Mouse (Mus musculus) kidney, postnatal 25 days (tissue): Measurements from ENCODE around the gene Htra2.

Experiments
- DNase-seq, 2 experiments: peaks; one replicate each; pipeline ENCODE4 v3.0.0; 2021; ENCODE audit warnings: mixed read lengths in 2 of 2

Htra2 gene

DNA sequence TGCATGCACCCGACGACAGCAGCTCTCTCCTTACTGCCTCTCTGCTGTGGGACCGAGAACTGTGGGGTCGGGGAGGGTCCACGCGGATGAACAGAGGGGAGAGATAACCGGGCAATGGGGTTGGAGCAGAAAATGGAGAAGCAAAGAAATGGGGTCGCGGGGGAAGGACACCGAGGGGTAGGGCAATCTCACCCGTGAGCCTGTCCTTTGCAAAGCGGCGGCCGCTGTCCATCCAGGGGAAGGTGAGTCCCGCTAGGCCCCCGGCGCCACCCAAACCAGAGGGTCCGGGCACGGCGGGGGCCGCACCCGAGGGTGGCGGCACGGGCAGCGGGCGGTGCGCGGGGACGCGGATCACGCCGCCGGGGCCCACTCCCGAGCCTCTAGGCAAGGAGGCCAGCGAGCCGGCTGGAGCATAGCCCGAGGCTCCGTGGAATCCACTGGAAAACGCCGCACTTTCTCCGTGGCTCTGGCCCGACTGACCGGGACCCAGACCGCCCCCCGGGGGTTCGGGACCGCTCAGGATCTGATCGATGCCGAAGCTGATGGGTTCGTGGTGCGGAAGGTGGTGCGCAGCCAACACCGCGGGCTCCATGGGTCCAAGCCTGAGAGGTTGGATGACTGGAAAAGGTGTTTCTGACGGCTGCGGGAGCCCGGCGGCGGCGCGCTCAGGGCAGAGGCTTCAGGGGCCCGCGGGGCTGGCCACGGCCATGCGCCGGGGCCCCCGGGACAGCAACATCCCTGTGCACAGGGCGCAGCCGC, 14.6 kb upstream of the Htra2 start:
- DNase-seq, result no peak

DNA sequence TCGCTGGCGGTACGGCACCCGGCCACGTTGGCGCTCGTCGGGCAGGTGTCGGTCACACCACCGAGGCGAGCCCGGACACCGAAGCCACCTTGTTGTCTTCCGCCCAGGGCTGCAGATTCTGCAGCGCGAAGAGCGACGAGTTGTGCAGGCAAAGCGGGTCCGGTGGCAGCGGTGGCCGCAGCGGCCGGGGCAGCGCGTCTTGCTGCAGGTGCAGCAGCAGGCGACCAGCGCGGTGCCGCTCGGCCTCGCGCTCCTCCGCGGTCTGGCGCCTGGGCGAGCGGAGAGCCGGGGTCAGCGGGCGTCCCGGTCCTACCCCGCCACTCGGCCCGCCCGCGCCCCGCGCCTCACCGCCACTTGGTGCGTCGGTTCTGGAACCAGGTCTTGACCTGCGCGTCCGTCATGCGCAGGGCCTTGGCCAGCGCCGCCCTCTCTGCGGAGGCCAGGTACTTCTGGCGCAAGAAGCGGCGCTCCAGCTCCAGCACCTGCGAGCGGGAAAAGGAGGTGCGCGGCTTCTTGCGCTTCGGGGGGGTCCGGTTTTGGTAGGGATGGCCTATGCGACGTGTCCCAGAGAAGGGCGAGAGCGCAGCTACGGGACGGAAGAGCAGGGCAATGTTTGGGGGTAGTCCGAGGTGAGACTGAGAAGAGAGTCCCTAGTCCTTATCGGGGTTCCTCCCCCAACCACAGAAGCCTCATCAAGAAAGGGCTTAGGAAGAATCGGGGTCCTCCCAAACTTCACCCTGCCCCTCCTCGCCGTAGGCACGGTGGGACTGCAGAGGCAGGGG, 13.8 kb upstream of the Htra2 start:
- peak in 1 of 2 experiments; percentile 61 for DNase-seq

DNA sequence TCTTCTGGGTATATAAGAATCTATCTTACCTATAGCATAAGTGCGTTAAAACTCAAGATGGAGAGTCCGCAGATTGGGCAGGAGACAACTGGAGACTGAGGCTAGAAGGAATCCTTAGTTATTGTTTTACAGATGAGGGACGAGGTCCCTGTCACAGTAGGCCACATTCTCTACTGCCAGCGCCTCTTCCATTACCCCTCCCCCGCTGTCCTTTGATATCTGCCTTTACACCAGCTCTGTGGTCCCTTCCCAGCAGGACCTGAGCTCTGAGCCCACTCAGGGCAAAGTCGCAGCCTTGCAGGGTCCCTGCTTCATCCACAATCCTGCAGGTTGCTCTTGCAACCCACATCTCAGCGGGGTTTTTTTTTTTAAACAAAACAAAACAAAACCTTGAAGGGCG, 13.1 kb upstream of the Htra2 start:
- DNase-seq, result no peak

DNA sequence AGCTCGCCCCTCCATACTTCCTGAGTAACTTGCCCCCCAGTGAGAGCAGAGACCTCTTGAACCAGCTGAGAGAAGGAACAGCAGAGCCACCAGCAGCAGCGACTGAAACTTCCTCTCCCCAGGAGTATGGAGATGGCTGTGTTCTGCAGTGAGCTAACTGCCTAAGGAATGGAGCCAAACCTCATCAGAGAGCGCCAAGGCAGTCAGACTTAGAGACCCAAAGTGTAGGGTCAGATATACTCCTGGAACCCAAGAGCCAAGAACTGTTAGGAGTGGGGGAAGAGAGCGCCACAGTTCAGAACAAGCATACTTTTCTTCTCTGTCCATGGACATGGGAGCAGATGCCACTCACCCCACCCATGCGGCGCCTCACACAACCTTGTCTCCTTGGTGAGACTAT, 11.4 kb upstream of the Htra2 start:
- no peak for DNase-seq

DNA sequence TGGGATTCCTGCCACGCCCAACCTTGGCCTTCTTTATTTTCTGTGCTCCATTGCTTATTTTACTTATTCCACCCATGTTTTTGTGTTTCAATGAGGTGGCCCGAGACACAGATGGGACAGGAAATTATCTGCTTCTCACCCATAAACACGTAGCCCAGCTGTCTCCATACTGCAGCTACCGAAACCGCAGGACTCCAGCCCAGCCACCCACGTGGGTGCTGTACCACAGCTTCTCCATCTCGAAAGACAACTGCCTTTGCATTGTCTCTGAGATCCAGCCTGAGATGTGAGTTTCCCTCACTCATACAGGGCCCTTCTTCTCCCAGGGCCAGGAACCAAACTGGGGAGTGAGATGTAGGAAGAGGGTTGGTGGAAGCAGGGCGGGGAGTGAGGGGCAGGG, 10.9 kb upstream of the Htra2 start:
- peak in 1 of 2 experiments; percentile 15 for DNase-seq

DNA sequence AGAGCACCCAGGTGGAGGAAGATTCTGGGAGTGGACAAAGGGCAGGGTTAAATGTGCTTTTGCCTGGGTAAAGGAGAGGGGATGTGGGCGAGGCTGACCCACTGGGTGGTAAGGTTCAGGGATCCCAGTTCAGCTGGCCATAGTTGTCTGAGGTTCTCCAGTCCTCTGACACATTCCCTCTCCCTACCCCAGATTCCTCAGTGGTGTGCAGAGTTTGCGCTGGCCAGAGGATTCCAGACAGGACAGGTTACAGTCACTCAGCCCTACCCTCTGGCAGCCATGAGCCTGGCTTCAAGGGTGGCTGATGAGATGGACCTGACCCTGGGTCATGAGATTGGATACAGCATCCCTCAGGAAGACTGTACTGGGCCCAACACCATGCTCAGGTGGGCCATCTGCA, 3.7 kb upstream of the Htra2 start:
- DNase-seq, result no peak

DNA sequence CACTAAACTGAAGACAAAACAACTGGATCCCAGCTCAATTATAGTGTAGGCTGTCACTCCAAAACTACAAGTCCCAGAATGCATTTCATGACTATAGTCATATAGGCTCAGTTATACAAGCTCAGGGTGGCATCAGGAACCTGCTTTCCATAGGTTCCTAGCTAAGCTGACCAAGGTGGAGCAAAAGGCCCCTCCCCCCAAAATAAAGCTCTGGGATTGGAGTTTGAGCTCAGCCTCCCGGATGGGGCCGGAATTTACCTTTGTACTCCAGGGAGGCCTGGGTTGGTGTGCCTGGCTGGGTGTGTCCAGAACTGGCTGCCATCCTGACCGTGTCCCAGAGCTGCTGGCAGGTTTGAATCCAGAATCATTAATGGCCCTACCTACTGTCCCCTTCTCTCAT, 2.7 kb upstream of the Htra2 start, which contains the start of gene Dqx1:
Dqx1 (plus strand) TSS at position 55 of the 400 bp plus-strand sequence.
- DNase-seq, result peak; percentile 79 to 92

DNA sequence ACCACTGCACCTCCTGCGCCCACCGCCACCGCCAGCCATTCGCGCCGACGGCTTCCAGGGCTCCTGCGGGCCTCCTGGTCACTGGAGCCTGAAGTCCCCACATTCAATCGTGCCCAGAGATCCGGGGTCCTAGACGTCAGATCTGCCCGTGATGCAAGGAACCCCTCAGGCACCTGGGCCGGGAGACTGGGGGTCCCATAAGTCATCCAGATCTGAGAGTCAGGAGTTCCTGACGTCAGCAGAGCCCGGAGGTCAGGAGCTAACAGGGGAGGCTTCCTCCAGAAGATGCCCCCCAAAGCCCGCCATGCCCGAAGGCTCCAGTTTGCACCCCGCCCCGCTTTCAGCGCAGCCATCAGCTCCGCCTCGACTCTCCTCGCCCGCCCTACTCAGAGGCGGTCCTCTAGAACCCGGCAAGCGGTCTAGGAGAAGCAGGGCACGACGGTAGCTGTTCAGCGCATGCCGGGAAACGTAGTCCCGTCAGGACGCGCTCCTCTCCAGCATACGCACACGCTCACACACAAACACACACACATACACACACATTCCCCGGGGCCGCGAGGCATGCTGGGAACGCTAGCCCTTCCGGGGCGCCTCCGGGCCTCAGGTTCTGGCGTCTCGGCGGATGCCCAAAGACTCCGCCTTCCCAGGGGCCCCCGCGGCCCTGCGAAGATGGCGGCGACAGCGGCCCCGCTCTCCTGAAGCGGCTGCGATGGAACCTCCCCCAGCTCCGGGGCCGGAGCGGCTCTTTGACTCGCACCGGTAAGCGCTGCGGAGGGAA, 810 bp downstream of the Htra2 start, which contains the start of gene Aup1:
Aup1 (plus strand) TSS at position 448 of the 778 bp plus-strand sequence.
- peak; percentile 97 to 99 for DNase-seq

DNA sequence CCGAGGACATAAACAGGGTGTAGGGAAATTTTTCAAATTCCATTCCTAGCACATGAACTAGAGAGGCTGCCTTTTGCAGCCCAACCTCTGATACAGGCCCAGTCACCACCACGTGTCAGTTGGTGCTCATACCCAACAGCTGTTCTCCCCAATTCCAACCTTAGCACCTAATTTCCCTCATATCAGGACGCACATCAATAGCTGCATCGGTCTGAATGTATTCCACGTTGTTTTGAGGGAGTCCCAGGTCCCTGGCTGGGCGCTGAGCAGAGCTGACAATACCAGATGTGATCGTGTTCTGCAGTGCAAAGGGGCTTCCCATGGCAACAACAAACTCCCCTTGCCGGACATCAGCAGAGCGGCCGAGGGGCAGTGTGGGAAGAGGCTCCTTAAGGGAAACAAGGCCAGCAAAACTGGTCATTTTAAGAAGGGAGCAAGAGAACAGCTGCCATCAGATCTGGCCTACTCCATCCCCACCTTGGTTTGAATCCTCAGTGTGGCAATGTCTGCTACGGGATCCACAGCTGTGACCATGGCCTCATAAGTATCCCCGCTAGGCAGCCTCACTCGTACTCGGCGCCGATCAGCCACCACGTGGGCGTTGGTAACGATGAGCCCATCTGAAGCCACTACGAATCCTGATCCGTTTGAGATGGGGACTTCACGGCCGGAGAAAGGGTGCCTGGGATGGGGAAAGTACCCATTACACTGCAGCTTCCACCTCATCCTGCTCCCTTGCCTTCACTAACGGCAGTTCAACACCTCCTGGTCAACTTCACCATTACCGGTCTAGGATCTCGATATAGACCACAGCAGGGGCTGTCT, 1.7 kb downstream of the Htra2 start:
- DNase-seq, result peak in 1 of 2 experiments; percentile 18

DNA sequence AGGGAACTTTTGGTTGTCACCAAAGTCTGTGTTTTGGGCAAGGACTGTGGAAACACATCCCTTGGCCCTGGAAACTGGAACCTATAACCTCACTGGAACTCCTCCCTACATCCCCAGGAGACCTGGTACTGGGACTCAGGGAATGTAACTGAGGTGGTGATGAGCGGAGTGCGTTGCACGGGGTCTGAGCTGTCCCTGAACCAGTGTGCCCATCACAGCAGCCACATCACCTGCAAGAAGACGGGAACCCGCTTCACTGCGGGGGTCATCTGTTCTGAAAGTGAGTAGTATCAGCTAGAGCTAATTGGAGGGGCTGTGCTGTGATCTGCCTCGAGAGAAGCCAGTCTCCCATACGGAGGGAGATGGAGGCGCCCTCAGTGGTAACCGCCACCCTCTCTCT, 5.7 kb downstream of the Htra2 start:
- DNase-seq, result no peak

DNA sequence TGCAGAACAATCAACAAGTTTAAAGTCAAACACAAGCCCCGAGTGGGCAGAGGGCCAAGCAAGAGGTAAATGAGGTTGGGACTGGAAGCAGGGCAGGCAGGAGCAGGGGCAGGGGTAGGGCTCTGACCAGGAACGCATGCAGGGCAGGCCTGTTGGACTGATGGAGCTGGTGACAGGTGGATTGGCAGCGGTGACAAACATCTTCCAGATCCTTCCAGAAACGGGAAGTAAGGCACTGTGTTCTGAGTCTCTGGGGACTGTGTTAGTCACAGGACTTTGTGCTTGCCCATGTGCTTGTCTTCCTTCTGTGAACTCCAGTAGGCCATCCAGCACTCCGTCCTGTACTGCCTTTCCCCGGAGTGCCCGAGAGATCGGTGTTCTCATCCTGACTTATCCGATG, 10.3 kb downstream of the Htra2 start:
- DNase-seq, result peak; percentile 24 to 56

DNA sequence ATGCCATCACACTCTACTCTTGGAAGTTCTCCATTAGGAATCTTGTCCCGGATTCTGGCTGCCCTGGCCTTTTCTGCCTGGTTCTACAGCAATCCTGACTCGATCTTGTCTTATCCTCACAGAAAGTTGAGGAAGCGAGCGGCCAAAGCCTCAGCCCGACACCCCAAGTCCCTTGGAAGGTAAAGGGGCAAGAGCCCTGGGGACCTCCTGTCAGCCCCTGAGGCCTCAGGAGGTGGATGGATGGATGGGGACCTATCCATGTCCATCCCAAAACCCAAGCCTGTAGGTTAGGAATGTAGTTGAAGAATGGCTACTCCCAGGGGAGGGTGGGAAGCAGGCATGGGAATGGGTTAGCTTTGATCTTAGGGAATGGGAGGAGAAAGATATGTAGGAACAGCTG, 11.1 kb downstream of the Htra2 start:
- no peak for DNase-seq

DNA sequence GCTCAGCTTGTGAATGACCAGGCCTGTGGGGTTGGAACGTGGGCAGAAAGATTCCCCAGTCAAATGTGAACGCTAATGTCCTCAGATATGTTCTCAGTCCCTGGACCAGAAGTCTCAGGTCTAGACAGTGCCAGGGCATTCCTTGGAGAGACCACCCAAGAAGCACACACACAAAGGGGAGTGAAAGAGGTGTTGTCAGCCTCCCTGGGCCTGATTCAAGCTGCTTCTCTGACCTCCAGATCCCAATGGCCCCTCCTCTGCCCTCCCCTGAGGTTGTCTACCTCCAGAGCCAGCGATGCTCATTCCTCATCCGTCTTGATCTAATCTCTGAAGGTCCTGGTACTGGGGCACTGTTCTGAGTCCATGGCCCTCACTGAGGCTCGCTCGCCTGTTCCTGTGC, 11.5 kb downstream of the Htra2 start:
- DNase-seq, result peak in 1 of 2 experiments; percentile 28

DNA sequence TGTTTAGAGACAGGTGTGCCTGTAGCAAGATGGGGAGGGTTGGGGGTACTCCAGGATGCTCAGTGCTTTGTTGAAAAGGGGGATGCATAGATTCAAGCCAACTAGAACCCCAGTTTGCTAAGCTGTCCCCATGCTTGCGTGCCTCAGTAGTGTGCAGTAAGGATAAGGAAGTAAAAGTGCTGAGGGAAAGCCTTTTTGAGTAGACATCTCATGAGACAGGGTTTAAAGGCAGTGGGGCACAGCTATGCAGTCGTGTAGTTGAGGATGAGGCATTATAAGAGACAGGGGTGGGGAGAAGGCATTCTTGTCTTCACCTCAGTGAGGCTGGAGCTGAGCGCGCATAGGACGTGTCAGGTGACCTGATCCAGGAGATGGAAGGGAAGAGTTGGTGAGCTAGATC, 14.5 kb downstream of the Htra2 start:
- DNase-seq, result no peak

DNA sequence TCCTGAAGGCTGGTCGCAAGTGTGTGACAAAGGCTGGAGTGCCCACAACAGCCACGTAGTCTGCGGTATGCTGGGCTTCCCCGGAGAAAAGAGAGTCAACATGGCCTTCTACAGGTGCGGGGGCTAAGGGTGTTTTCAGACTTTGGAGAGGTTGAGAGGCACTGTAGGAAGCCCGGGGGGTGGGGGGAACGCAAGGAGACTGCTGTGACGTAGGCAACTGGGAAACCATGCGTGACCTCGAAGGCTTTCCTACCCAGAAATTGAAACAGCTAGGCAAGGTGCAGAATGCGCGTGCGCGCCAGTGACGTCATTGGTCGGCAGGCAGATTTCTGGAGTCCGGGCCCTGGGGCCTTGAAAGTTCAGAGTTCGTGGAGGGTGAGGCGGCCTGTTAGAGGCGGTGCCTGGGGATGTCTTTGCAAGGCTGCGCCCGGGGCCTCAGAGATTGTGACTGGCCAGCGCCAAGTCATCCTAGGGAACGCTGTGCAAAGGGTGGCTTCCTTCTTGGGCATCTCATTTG, 16.5 kb downstream of the Htra2 start:
- DNase-seq, result peak; percentile 95

DNA sequence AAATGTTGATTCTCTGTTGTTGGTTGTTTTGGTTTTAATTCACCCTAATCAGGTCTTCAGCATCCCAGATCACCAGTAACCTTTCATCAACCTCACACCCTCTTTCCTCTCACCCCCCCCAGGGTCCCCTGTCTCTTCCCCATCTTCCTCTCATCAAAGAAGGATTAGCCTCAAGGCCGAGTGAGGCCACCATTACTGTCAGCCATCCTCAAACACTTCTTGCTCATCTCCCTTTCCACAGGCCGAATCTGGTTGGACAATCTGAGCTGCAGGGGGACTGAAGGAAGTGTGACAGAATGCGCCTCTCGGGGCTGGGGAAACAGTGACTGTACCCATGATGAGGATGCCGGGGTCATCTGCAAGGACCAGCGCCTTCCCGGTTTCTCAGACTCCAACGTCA, 17.9 kb downstream of the Htra2 start:
- no peak for DNase-seq

DNA sequence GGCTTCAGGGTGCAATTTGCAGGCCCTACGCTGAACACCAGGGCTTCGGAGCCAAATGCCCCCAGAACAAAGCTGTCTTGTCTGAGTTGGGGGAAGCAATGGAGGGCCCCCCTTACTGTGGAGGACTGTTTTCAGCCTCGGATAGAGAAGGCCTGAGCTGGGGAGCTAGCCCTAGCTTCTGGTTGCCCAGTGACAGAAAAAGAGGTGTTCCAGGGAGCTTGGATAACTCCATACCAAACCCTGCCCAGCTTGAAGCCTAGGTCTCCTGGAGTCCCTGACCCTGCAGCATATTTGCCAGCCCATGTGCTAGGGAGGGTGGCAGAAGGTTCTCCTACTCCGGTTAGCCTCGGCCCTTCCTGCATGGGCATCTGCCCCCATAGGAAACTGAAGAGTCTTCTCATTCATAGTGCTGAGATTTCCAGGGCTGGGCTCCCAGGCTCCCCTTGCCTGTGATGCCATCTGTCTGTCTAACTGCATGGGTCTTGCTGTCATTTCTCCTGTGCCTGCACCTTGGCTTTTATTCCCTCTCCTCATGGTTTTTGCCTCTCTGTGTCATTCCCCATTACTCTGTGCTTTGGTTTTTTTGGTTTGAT, 20.5 kb downstream of the Htra2 start:
- no peak for DNase-seq

DNA sequence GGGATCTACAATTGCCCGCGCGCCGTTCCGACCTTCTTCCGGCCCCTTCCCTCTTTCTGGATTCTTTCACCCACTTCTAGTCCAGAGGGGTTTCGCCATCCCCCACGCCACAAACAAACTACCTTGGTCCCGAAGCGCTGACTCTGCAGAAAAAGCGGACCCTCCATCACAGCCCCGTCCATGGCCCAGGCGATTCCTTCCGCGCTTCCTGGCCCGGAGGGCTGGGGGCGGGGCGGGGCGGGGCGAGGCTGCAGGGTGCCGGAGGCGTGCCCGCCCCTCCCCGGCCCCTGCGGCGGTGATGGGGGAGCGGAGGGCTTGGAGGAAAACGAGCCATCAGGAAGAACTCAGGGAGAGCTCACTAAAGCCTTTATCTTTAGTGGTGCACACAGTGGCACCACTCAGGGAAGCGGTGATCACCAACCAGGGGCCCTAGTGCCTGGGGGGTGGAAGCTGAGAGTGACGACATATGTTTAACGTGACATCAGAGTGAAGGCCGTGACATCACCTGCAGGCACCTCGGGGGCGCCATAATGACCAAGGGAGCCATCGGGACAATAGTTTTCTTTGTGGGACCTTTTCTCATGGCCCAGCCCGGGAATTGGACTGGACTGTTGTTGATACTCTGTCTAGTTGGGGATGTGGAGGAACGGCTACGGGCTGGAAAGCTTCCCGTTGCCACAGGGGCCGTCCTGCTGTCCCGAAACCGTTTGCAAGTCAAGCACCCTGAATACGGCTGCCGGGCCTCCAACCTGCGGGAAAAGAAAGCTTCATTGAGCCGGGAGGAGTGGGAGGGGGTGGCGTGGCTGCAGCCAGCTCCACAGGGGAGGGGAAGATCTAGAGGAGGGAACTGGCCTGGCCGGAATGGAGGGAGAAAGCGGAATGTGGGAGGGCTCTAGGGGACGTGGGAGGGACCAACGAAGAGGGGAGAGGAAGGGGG, 21.6 kb downstream of the Htra2 start, which contains the start of the genes Dok1 and Loxl3:
Dok1 (minus strand) TSS at position 223 of the 937 bp plus-strand sequence.
Loxl3 (plus strand) TSS at position 925 of the 937 bp plus-strand sequence.
- peak; percentile 62 to 80 for DNase-seq

DNA sequence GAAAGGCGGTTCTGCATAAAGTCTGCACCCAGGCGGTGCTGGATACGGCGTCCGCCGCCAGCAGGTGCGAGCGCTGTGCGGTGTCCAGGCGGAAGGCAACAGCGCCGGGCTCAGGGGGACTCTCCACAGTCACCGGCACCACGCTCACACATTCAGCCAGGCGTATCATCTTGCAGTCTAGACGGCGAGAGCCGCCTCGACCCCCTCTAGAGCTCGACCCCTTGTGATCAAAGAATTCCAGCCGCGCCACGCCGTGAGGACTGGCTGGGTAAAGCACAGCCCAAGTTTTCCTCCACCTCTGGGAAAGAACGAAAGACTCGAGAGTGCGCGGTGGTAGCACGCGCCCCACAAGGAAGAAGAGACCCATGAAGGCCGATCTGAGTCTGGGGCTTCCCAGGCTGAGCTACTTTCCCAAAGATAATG, 22.3 kb downstream of the Htra2 start:
- DNase-seq, result peak; percentile 36 to 61

DNA sequence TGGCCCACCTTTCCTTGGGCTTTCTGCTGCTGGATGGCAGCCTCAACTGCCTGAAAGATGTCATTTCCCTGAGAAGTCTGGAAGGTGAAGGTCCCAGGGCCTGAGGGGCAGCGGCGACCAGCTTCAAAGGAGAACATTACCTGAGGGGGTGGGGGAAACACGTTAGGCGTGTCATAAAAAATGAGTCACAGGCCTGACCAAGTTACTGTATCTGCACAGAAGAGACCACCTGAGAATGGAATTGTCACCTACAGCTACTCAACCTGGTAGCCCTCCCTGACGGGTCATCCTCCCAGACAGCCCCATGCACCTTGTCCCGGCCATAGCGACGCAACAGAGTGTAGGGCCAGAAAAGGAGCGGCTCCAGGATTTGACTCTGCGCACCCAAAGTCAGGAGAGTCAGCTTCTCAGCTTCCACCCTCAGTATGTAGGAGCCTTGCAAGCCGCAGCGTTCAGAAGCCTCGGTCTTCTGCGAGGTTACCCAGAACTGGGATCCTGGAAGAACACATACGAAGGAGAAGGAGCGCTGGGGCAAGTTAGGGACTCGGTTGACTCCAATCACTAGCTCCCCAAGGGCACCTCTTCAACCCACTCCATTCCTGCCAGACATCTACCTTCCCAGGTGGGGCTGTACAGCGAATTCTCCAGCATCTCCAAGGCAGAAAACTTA, 23.0 kb downstream of the Htra2 start:
- DNase-seq, result no peak
